Mouse (Mus musculus): Measurements from ENCODE around the gene Fam107b. TPM values are rescaled to one million over a fixed set of nuclear protein-coding genes. Genes with fewer than 3 reads are reported as not detected.

The Fam107b gene
- polyA plus RNA-seq, 1 experiment from 2014 or later, result 30.3 TPM

DNA sequence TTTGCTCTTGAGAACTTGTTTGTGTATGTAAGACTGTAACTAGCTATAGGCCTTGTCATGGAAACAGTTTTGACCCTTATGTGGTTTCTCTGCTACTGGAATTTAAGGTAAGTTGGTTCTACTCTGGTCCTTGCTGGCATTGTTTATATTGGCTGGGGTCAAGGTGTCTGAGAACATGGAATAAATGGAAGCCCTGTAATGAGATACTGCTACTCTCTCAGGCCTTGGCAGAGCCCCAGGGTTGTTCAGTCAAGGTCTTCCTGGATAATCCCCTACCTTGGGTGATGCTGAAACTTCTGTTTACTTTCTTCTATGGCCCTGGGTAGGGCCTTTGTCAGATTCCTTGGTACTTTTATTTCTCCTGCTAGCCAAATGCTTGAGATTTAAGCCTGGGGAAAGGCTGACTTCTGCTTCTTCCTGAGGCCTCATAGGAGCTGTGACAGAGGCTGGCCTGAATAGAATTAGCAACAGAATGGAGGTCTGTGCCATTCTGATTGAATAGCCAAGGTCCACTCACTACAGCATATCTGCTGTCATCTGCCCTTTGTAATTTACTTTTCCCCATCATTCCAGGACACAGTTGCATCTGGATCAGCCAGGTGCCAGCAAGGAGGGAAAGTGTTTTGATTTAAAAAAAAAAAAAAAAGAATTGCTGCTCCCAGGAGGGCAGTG, 217.6 kb downstream of the Fam107b start:
- Histone ChIP-seq H3K9ac (no peak overlapping the region), H3K4me2 (no peak overlapping the region)

DNA sequence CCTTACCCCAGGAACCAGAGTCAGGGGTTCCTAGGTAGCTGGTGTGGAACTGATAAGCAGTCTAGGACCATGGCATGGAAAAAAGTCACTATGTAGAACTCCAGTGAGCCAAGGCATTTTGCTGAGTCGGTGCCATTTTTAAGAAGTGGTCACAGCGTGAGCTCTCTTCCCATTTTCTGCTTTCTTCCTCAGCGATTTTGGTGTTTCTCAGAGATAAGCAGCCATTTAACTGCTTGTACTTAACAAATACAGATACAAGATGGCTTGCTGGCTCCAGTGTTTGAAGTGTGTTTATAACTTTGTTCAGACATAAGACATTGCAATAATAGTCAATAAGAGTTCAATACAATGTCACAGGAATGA, 218.1 kb downstream of the Fam107b start:
- H3K4me1 ChIP-seq, result no peaks in the 10 kb centered on the region
- no peak overlapping the region for H3K4me3 ChIP-seq
- no peaks in the 10 kb centered on the region for H3K27me3 ChIP-seq (replicated peaks)
- no peak overlapping the region for H3K9ac ChIP-seq
- 86% methylated on average over 3 of the region's 3 CpGs for WGBS
- no peak overlapping the region for H3K27ac ChIP-seq
- no peak for ATAC-seq (replicated peaks)
- H3K36me3 ChIP-seq (replicated peaks), result no peaks in the 10 kb centered on the region
- no peaks in the 10 kb centered on the region for H3K9me3 ChIP-seq
- H3K4me2 ChIP-seq, result no peak overlapping the region

More for the DNA sequence above, 217.6 kb downstream of the Fam107b start:
- no peak for ATAC-seq (replicated peaks)
- H3K27ac ChIP-seq, result no peak overlapping the region
- no peaks in the 10 kb centered on the region for H3K9me3 ChIP-seq
- no peaks in the 10 kb centered on the region for H3K27me3 ChIP-seq (replicated peaks)
- H3K36me3 ChIP-seq (replicated peaks), result no peaks in the 10 kb centered on the region
- H3K4me1 ChIP-seq, result no peaks in the 10 kb centered on the region
- H3K4me3 ChIP-seq, result no peak overlapping the region

DNA sequence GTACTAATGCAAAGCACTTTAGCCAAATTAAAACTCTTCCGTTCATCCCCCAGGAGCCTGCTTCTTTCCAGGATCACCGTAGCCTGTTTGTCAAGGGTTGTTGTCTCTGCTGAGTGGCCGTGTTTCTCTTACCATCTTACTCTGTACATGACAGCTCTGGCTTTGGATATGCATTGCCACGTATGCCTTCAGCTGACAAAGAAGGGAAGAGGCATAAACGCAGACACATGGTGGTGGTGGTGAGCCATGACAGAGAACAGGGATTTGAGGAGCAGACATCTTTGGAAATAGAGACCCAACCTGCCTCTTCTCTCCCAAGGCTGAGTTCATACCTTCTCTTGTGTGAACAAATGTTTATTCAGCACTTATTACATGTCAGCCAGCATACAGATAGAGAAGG, 226.3 kb downstream of the Fam107b start:
- H3K4me1 ChIP-seq, result peaks cover 3% of the 10 kb centered on the region; the same call in 1 of the 2 replicates
- H3K9ac ChIP-seq, result no peak overlapping the region
- H3K4me2 ChIP-seq, result no peak overlapping the region
- no peaks in the 10 kb centered on the region for H3K36me3 ChIP-seq (replicated peaks)
- H3K27ac ChIP-seq, result no peak overlapping the region
- no peak overlapping the region for H3K4me3 ChIP-seq
- ATAC-seq (replicated peaks), result no peak
- no peaks in the 10 kb centered on the region for H3K9me3 ChIP-seq
- H3K27me3 ChIP-seq (replicated peaks), result no peaks in the 10 kb centered on the region
- WGBS, result 78% methylated on average over 5 of the region's 5 CpGs

DNA sequence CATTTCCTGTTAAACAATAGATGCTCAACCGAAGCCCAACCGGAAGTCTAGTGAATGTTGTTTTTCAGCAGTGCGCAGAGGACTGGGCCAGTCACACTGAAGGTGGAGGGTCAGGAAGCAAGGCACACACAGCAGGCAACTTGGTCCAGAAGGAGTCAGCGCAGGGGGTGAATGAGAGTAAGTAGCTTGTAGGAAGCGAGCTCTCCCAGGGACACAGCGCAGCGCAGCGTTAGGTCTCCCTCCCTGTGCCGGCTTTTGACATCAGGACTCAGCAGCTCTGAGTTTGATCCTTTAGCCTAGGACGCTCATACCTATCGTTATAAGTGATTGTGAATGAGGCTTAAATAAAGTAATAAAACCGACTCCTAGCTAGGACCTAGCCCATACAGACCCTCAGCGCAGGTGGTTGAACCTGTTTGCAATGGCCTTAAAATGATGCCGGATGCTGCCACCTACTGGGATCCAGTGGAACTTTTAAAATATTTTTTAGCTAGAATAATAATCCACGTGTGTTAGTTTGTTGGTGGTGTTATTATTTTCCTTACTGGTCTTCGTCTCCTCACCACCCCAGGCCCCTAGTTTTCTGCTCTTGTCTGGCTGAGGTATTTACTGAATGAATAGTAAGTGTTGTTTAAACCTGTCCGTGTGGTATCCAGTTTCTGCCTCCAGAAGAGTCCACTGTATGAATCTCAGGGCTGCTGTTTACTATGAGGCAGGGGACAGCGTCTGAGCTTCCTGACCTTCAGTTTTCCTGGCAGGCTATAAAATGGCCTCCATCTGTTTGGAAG, 229.7 kb downstream of the Fam107b start:
- Histone ChIP-seq H3K27me3 (replicated peaks) (no peaks in the 10 kb centered on the region), H3K27ac (no peak overlapping the region), H3K9ac (0 out of 2 replicates have a peak overlapping the region, but pooled peaks have one; percentile 9), H3K4me1 (peaks cover 3% of the 10 kb centered on the region; the same call in 1 of the 2 replicates), H3K9me3 (no peaks in the 10 kb centered on the region), H3K4me2 (peak overlapping the region; percentile 55), H3K36me3 (replicated peaks) (no peaks in the 10 kb centered on the region), H3K4me3 (peak overlapping the region; percentile 31)
- peak; percentile 88 for ATAC-seq (replicated peaks)
- WGBS, result 13% methylated on average over 18 of the region's 18 CpGs

DNA sequence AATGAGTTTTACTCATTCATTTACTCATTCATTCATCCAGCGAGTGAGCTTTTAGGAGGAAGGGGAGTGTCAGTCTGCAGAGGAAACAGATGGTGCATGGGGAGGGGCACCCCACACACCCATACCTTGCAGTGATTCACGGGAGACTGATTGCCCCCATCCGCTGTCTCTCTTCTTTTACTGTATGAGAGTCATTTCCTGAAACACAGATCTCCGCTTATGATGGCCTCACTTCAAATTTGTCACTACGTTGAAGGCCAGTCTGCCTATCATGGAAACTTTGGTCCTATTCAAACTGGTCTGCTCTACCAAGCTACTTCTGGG, 230.2 kb downstream of the Fam107b start:
- 0 out of 2 replicates have a peak, but pooled peaks have one; percentile 45 for ATAC-seq (replicated peaks)
- Histone ChIP-seq H3K27ac (no peak overlapping the region), H3K36me3 (replicated peaks) (no peaks in the 10 kb centered on the region), H3K27me3 (replicated peaks) (no peaks in the 10 kb centered on the region), H3K4me2 (no peak overlapping the region), H3K9me3 (no peaks in the 10 kb centered on the region), H3K4me1 (peaks cover 3% of the 10 kb centered on the region; the same call in 1 of the 2 replicates), H3K9ac (no peak overlapping the region), H3K4me3 (no peak overlapping the region)
- 51% methylated on average over 5 of the region's 5 CpGs for WGBS

DNA sequence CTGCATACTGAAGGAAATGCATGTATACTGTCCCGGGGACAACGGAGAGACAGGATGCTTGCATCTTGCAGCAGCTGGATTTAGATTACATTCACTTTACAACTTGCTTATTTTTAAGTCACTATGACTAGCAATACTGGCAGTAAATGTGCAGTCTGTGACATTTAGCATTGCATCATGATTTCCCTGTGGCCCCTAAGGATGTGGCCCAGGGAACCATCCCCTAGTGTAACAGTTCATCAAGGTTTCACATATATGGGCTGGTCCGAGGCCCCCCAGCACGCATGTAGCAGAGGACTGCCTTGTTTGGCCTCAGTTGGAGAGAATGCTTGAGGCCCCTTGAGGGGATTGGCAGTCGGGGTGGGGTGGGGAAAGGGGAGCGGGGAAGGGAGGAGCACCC, 235.5 kb downstream of the Fam107b start:
- Histone ChIP-seq H3K27me3 (replicated peaks) (no peaks in the 10 kb centered on the region), H3K4me1 (no peaks in the 10 kb centered on the region), H3K4me3 (no peak overlapping the region), H3K4me2 (no peak overlapping the region), H3K9ac (no peak overlapping the region), H3K9me3 (no peaks in the 10 kb centered on the region), H3K27ac (no peak overlapping the region), H3K36me3 (replicated peaks) (no peaks in the 10 kb centered on the region)
- ATAC-seq (replicated peaks), result no peak
- 70% methylated on average over 6 of the region's 6 CpGs for WGBS

DNA sequence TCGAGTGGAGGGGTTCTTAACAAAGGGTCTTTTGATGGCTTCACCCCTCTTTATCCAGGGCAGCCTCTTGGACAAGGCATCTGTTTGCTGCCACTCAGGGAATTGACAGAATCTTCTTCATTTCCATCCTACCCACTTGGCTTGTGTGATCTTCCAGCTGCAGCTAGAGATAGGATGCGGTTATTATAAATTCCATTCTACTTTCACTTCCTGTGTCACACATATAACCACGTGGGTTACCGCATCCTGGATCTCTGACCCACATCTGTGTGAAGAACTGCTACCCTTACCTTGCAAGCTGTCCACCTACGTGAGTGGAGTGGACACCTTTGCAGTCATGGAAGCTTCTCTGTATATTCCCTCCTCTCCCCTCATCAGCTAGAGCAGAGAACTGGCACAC, 240.0 kb downstream of the Fam107b start:
- ATAC-seq (replicated peaks), result no peak
- H3K36me3 ChIP-seq (replicated peaks), result no peaks in the 10 kb centered on the region
- no peaks in the 10 kb centered on the region for H3K9me3 ChIP-seq
- no peaks in the 10 kb centered on the region for H3K27me3 ChIP-seq (replicated peaks)
- 73% methylated on average over 5 of the region's 5 CpGs for WGBS
- H3K9ac ChIP-seq, result no peak overlapping the region
- H3K4me1 ChIP-seq, result no peaks in the 10 kb centered on the region
- H3K27ac ChIP-seq, result no peak overlapping the region
- H3K4me3 ChIP-seq, result no peak overlapping the region
- no peak overlapping the region for H3K4me2 ChIP-seq

DNA sequence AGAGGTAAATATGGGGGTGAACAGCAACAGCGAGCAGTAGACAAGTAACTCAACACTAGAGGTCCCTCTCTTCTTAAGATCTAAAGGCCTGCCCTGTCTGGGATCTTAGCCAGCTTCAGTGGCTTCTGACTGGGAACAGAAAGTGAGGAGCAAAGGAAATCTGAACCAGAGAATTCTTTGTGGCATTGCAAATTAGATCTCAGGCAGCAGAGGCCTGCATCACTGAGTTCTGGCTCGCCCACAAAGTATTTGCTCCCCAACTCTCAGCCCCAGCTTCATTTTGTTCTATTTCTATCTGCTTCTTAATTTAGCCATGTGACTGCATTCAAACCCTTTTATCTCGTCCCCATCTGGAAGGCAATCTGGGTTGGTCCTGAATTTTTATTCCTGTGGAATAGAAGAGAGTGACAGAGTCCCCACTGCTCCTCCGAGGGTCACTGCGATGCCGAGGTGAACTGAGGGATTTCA, 245.9 kb downstream of the Fam107b start:
- Histone ChIP-seq H3K27me3 (replicated peaks) (no peaks in the 10 kb centered on the region), H3K4me2 (no peak overlapping the region), H3K9ac (no peak overlapping the region), H3K4me3 (no peak overlapping the region), H3K9me3 (no peaks in the 10 kb centered on the region), H3K36me3 (replicated peaks) (no peaks in the 10 kb centered on the region), H3K27ac (peak overlapping the region; percentile 60), H3K4me1 (peaks cover 7% of the 10 kb centered on the region; the same call in 1 of the 2 replicates)
- 49% methylated on average over 6 of the region's 6 CpGs for WGBS
- ATAC-seq (replicated peaks), result peak; percentile 76

DNA sequence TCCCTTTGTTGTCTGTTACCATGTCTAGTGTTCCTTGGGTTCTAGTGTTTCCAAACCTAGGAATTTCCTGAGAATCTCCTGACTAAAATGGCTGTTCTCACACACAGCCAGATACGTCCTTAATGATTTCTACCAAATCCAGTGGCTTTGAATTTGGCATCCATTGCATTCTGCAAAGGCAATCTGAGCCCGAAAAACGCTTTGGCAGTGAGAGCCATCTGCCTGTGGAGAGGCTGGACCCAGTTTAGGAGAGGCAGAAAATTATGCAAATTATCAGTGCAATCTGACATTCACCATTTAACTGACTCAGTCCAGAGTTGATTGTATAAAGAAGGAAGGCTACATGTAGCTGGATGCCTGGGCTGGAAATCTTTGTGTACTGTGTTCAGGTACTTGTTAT, 247.3 kb downstream of the Fam107b start:
- Histone ChIP-seq H3K4me2 (no peak overlapping the region), H3K4me1 (peaks cover 7% of the 10 kb centered on the region; the same call in 1 of the 2 replicates), H3K9ac (no peak overlapping the region), H3K9me3 (no peaks in the 10 kb centered on the region), H3K27me3 (replicated peaks) (no peaks in the 10 kb centered on the region), H3K27ac (no peak overlapping the region), H3K4me3 (no peak overlapping the region), H3K36me3 (replicated peaks) (no peaks in the 10 kb centered on the region)
- WGBS, result 79% methylated on average over 3 of the region's 3 CpGs
- no peak for ATAC-seq (replicated peaks)

DNA sequence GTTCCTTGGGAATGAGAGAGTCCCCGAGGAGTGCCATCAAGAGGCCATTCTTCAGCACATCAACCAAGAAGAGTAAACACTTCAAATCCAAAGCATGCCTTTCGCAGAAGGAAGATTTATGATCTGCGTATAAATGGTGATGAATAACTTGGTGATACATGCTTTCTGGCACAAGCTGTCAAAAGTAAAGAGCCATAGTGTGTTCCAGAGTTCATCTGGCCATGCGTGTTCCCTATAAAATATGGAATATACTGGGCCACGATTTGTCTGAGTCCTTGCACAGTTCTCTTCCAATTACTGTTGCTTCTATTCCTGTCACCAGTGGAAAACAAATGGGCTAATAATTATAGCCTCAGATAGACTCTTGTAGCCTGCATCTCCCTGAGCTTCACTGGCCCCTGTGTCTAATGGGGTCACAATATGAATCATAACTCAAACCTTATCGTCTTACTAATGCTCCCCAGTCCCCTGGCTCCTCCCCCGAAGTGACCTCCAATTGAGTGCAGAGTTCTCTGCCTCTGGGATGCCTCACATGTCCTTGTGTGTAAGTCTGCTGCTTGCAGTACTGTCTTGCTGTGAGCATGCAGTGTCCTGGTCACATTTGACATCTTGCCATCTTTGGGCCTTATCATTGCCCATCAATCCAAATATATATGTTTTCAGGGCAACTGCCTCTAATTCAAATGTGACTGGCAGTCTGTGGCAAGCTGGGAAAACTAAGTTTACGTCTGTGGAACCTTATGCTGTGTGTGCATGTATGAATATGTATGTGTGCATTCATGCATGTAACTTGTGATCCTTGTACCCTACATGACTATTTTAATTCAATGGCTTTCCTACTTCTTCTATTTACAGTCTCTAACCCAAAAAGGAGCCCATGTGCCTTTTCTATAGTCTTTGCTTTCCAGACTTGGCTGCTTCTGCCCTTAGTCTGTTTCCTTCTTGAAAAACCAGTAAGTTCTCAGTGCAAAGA, 252.5 kb downstream of the Fam107b start:
- Histone ChIP-seq H3K27me3 (replicated peaks) (no peaks in the 10 kb centered on the region), H3K4me2 (no peak overlapping the region), H3K9ac (no peak overlapping the region), H3K27ac (no peak overlapping the region), H3K36me3 (replicated peaks) (no peaks in the 10 kb centered on the region), H3K4me3 (no peak overlapping the region), H3K9me3 (no peaks in the 10 kb centered on the region), H3K4me1 (no peaks in the 10 kb centered on the region)
- 77% methylated on average over 8 of the region's 8 CpGs for WGBS
- no peak for ATAC-seq (replicated peaks)
